Mouse (Mus musculus): ENCODE measurements around the gene Hat1.

- no peak for TF ChIP-seq USF1 (IDR thresholded peaks at IDR 0.05; ENCODE audit: low read depth, low read length)
- TF ChIP-seq POLR2A (IDR thresholded peaks at IDR 0.05; ENCODE audit: low read depth, low read length) = no peak
- TF ChIP-seq EP300 (IDR thresholded peaks at IDR 0.05; ENCODE audit: low read length) = no peak
- no peak for TF ChIP-seq TBP (conservative IDR thresholded peaks at IDR 0.05; ENCODE audit: low read depth, low read length)
Measured at GRCm38 (mm10) chr2:71461139-71461538, 72.4 kb downstream of the Hat1 start.
